Mouse (Mus musculus) hindbrain, postnatal 0 days (tissue): ENCODE measurements at regions not wholly inside any gene's neighbourhood (a gene's known extent, or its start where the extent isn't known, plus 50 kb on each side); places are given as distances from the start of the nearest gene placed in this dataset.
A peak's percentile ranks its signal among the peaks of the same experiment; 100 is the strongest.

Experiments used
- ATAC-seq: fragments of 200-750 bp; cut with Nextera tagmentation; 2 replicates; pipeline ENCODE4 v1.8.0; 2017; ENCODE audit warnings: mild to moderate bottlenecking, moderate TSS enrichment, moderate library complexity
- DNase-seq: peaks from one replicate; pipeline ENCODE4 v3.0.0-alpha.2; 2015; ENCODE audit warnings: low spot score
- H3K27ac ChIP-seq: fragments of 300-500 bp; sonication (generic); 2 replicates; pipeline ENCODE4 v1.5.1; 2014; ENCODE audit warnings: mild to moderate bottlenecking
- H3K27me3 ChIP-seq: fragments of 300-500 bp; sonication (generic); 2 replicates; pipeline ENCODE4 v1.6.1; 2014; ENCODE audit warnings: low read length, mixed read lengths; ENCODE audit not compliant: insufficient read depth
- H3K36me3 ChIP-seq: fragments of 300-500 bp; sonication (generic); 2 replicates; pipeline ENCODE4 v1.6.1; 2014; ENCODE audit warnings: low read length, mixed read lengths; ENCODE audit not compliant: insufficient read depth
- H3K4me1 ChIP-seq: fragments of 300-500 bp; sonication (generic); 2 replicates; pipeline ENCODE4 v1.6.1; 2014; ENCODE audit warnings: antibody characterized with exemption, low read length, mixed read lengths; ENCODE audit not compliant: insufficient read depth
- H3K4me2 ChIP-seq: fragments of 300-500 bp; sonication (generic); 2 replicates; pipeline ENCODE4 v1.6.1; 2014; ENCODE audit warnings: low read depth, mild to moderate bottlenecking, low read length, moderate library complexity, mixed read lengths
- H3K4me3 ChIP-seq: fragments of 300-500 bp; sonication (generic); 2 replicates; pipeline ENCODE4 v1.5.1; 2014; ENCODE audit warnings: low read length
- H3K9ac ChIP-seq: fragments of 300-500 bp; sonication (generic); replicated peaks from 2 replicates; pipeline ENCODE4 v1.6.1; 2014; ENCODE audit warnings: mild to moderate bottlenecking, low read length, moderate library complexity, mixed read lengths
- H3K9me3 ChIP-seq: fragments of 300-500 bp; sonication (generic); 2 replicates; pipeline ENCODE4 v1.6.1; 2016; ENCODE audit warnings: low read length, mixed read lengths
- CTCF ChIP-seq: IDR thresholded peaks from 2 replicates; pipeline ENCODE4 v1.5.1; 2016; ENCODE audit warnings: antibody characterized with exemption, control low read depth, low read depth
- WGBS: fragments of 180-500 bp; shearing (Covaris S2); extraction: QIAGEN DNeasy Blood & Tissue Kit; methylation state at CpG from one replicate; pipeline ENCODE4 v1.1.7; 2014; 5-methylcytosine and 5-hydroxymethylcytosine counted together

GRCm38 (mm10) chr1:88908683-88909082, 161.5 kb upstream of the Sh3bp4 start:
- Histone ChIP-seq H3K27me3 (no peaks in the 10 kb centered on the region), H3K36me3 (no peaks in the 10 kb centered on the region), H3K4me3 (no peak overlapping the region), H3K4me2 (no peak overlapping the region), H3K27ac (no peak overlapping the region), H3K4me1 (peaks cover 9% of the 10 kb centered on the region; the same call in 1 of the 2 replicates), H3K9me3 (no peaks in the 10 kb centered on the region; the same call in 1 of the 2 replicates), H3K9ac (no peak overlapping the region)
- DNase-seq: no peak
- TF ChIP-seq CTCF: no peak
- 76% methylated on average over 8 of the region's 8 CpGs for WGBS
- no peak for ATAC-seq

- 73% methylated on average over 4 of the region's 4 CpGs for WGBS
- TF ChIP-seq CTCF: no peak
- no peak overlapping the region for H3K4me2 ChIP-seq
- H3K36me3 ChIP-seq: no peaks in the 10 kb centered on the region
- ATAC-seq (no peak), DNase-seq (no peak)
- H3K4me3 ChIP-seq: no peak overlapping the region
- peaks cover 9% of the 10 kb centered on the region; the same call in 1 of the 2 replicates for H3K4me1 ChIP-seq
- H3K9ac ChIP-seq: no peak overlapping the region
- H3K9me3 ChIP-seq: peaks cover 6% of the 10 kb centered on the region
- no peaks in the 10 kb centered on the region for H3K27me3 ChIP-seq
- peak overlapping the region; percentile 26 for H3K27ac ChIP-seq
These were observed 160.9 kb upstream of the Sh3bp4 start for GRCm38 (mm10) chr1:88909314-88909713.

GRCm38 (mm10) chr1:88909864-88910573, 160.2 kb upstream of the Sh3bp4 start:
- H3K4me2 ChIP-seq: no peak overlapping the region
- H3K9me3 ChIP-seq: peaks cover 6% of the 10 kb centered on the region
- peak overlapping the region; percentile 26 for H3K27ac ChIP-seq
- DNase-seq: peak; percentile 44
- ATAC-seq: no peak
- H3K9ac ChIP-seq: no peak overlapping the region
- TF ChIP-seq CTCF: no peak
- 26% methylated on average over 6 of the region's 6 CpGs for WGBS
- H3K36me3 ChIP-seq: no peaks in the 10 kb centered on the region
- H3K4me1 ChIP-seq: peaks cover 9% of the 10 kb centered on the region; the same call in 1 of the 2 replicates
- no peaks in the 10 kb centered on the region for H3K27me3 ChIP-seq
- no peak overlapping the region for H3K4me3 ChIP-seq

GRCm38 (mm10) chr1:88911724-88912123, 158.5 kb upstream of the Sh3bp4 start:
- Histone ChIP-seq H3K27me3 (no peaks in the 10 kb centered on the region), H3K9ac (no peak overlapping the region), H3K4me2 (no peak overlapping the region), H3K9me3 (peaks cover 6% of the 10 kb centered on the region), H3K4me1 (peaks cover 9% of the 10 kb centered on the region; the same call in 1 of the 2 replicates), H3K4me3 (no peak overlapping the region), H3K36me3 (no peaks in the 10 kb centered on the region), H3K27ac (no peak overlapping the region)
- DNase-seq: no peak
- no peak for ATAC-seq
- 88% methylated on average over 5 of the region's 5 CpGs for WGBS
- no peak for TF ChIP-seq CTCF

- peaks cover 6% of the 10 kb centered on the region for H3K9me3 ChIP-seq
- TF ChIP-seq CTCF: no peak
- no peak overlapping the region for H3K4me3 ChIP-seq
- H3K36me3 ChIP-seq: no peaks in the 10 kb centered on the region
- no peak overlapping the region for H3K9ac ChIP-seq
- no peaks in the 10 kb centered on the region for H3K4me1 ChIP-seq
- H3K27me3 ChIP-seq: no peaks in the 10 kb centered on the region
- no peak overlapping the region for H3K27ac ChIP-seq
- 71% methylated on average over 4 of the region's 4 CpGs for WGBS
- ATAC-seq (no peak), DNase-seq (no peak)
- H3K4me2 ChIP-seq: no peak overlapping the region
These were observed 153.6 kb upstream of the Sh3bp4 start for GRCm38 (mm10) chr1:88916531-88917050.

- 63% methylated on average over 2 of the region's 2 CpGs for WGBS
- Histone ChIP-seq H3K4me1 (no peaks in the 10 kb centered on the region), H3K4me2 (no peak overlapping the region), H3K36me3 (no peaks in the 10 kb centered on the region), H3K27ac (no peak overlapping the region), H3K4me3 (no peak overlapping the region), H3K27me3 (no peaks in the 10 kb centered on the region), H3K9ac (no peak overlapping the region), H3K9me3 (no peaks in the 10 kb centered on the region)
- TF ChIP-seq CTCF: no peak
- DNase-seq: no peak
- no peak for ATAC-seq
These were observed 148.8 kb upstream of the Sh3bp4 start for GRCm38 (mm10) chr1:88921401-88921800.

- Histone ChIP-seq H3K9me3 (no peaks in the 10 kb centered on the region), H3K27ac (no peak overlapping the region), H3K4me2 (no peak overlapping the region), H3K27me3 (no peaks in the 10 kb centered on the region), H3K4me1 (no peaks in the 10 kb centered on the region), H3K4me3 (no peak overlapping the region), H3K9ac (no peak overlapping the region), H3K36me3 (no peaks in the 10 kb centered on the region)
- DNase-seq (peak; percentile 79), ATAC-seq (peak; percentile 96)
- no peak for TF ChIP-seq CTCF
- 48% methylated on average over 7 of the region's 7 CpGs for WGBS
These were observed 146.2 kb upstream of the Sh3bp4 start for GRCm38 (mm10) chr1:88923791-88924581.
